Mouse (Mus musculus) right cerebral cortex, postnatal 10 days (tissue): ENCODE results near the gene Nlrc5.

ENCODE experiments used
- DNase-seq, 2 experiments: peaks; one replicate each; pipeline ENCODE4 v3.0.0; 2021; ENCODE audit warnings: low spot score in 2 of 2

Nlrc5 gene

DNA sequence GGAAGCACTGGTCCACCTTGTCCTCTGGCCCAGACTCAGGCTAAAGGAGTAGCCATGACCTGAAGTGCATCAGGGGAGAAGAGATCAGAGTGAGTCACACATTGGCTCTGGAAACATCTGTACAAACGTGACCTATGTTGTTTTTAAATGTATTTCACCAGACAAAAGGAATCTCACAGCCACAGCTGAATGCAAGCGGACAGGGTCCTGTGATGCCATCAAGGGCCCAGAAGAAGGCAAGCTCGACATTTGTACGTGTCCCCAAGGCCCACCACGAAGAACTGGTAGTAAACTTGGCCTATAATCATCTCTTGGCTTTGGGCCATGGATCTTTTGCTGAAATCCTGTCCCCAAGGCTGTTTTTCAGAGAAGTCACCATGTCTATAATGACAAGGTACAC lies 35.5 kb downstream of the Nlrc5 start:
- no peak for DNase-seq

DNA sequence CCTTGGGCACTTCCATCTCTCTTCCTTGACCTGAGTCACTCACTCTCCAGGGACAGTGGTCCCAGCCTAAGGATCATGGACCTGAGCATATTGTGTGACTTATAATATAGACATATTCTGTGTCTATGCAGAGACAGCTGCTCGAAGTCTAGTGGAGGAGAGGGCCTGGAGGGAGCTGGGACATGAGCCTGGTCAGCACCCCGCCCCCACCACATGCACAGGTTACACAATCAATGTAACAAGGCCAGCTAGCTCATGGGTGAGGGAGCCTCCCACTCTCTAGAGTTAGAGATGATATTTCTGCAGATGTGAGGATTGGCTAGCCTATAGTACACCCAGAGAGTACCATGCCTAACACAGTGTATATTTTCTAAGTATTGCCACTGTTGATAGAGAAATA lies 36.6 kb downstream of the Nlrc5 start:
- DNase-seq: no peak

GRCm38 (mm10) chr8:94471281-94471680 lies 37.1 kb downstream of the Nlrc5 start:
- no peak for DNase-seq

- DNase-seq: no peak
These were observed 38.6 kb downstream of the Nlrc5 start for GRCm38 (mm10) chr8:94472741-94473140.

GRCm38 (mm10) chr8:94473431-94473830 lies 39.3 kb downstream of the Nlrc5 start:
- no peak for DNase-seq

DNA sequence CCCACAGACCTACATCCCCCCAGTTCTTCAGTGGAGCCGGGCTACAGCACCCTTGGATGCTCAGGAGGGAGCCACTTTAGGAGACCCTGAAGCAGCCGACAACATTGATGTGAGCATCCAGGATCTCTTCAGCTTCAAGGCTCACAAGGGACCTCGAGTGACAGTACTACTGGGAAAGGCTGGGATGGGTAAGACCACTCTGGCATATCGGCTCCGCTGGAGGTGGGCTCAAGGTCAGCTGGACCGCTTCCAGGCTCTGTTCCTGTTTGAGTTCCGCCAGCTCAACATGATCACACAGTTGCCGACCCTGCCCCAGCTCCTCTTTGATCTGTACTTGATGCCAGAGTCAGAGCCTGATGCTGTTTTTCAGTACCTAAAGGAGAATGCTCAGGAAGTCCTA lies 41.6 kb downstream of the Nlrc5 start:
- DNase-seq: no peak

GRCm38 (mm10) chr8:94476846-94477245 lies 42.7 kb downstream of the Nlrc5 start:
- no peak for DNase-seq

DNA sequence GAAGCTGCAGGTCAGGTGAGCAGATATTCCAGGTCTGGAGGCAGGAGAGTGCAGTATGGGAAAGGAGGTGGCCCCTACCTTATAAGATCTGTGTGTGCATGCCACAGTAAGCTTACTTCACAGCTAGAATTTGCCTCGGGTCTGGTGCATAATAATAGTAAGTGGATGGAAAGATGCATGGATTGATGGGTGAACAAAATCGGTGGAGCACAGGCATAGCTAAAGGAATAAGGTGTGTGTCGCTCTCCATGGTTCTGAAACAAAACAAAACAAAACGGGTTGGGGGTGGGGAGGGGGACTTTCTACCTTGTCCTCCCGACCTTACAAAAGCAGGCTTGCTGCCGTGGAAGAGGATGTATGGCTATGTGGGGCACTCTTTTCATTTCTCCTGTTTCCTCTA lies 47.9 kb downstream of the Nlrc5 start:
- no peak for DNase-seq

GRCm38 (mm10) chr8:94485288-94485687 lies 51.1 kb downstream of the Nlrc5 start:
- no peak for DNase-seq

- DNase-seq: peak in 1 of 2 experiments; percentile 51
These were observed 51.7 kb downstream of the Nlrc5 start for GRCm38 (mm10) chr8:94485882-94486281.

DNA sequence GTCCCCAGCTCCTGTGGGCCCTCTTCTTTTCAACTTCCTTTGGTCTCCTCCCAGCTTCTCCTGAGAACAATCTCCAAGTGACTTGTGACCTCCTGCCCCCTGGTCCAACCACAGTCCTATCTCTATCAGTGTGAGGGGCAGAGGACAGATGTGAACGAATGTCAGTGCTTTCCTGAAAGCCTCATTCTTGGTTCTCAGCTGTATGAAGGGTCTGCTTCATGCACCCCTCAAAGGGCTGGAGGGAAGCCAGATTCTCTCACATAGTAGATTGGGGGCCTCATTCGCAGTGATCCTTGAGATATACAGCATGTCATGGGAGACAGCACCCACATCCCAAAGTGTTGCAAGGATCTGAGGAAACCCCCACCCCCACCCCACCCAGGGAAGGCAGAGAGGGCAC lies 53.9 kb downstream of the Nlrc5 start:
- DNase-seq: no peak

DNA sequence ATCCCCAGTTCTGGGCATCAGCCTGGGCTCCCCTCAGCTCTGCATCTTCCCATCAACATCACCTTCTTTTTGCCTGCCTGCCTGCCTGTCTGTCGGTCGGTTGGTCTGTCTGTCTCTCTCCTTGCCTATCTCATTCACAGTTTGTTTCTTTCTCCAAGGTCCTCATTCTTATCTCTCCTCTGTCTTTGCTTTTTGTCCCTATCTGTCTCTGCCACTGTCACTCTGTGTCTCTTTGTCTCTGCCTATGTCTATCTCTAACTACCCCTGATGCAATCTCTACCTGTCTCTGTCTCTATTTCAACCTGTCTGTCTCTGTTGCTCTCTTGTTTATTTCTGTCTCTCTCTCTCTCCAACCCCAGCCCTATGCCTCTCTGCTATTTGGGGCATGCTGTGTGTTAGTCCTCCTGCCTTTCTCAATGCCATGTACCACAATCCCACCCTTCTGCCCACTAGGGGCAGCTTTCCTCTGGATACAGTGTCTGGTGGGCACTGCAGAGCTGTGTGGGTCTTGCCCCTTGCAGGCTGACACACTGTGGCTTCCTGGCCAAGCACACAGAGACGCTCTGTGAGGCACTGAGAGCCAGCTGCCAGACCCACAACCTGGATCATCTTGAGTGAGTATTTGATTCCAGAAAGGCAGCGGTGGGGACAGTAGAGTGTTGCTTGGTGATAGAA lies 55.8 kb downstream of the Nlrc5 start:
- no peak for DNase-seq

DNA sequence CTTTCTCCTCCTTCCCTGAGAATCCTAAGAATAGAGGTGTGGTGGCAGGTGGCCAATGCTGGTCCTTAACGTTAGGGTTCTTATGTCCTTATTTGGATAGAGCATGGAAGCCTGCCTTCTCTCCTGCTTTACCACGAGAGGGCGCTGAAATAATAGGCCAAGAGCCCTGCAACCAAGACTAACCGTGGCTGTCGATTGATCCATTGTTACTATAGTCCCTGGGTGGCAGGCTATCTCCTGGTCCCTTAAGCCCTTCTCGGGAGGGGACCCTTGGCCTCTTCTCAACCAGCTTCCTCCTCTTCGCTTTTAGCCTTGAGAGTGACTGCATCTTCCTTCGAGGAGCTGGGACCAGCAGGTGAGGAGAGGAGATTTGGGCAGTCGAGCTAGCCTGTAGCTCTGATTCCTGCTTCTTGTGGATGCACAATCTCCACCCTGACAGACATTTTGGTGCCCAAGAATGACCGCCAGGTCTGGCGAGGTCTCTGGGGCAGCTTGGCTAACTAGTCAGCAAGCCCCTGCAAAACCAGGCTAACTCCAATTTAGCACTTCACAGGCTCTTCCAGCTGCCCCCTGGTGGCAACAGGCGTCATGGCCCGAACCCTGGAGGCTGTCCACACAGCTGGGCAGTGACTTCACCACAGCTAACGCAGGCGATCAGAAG lies 58.0 kb downstream of the Nlrc5 start:
- peak; percentile 89 to 90 for DNase-seq

DNA sequence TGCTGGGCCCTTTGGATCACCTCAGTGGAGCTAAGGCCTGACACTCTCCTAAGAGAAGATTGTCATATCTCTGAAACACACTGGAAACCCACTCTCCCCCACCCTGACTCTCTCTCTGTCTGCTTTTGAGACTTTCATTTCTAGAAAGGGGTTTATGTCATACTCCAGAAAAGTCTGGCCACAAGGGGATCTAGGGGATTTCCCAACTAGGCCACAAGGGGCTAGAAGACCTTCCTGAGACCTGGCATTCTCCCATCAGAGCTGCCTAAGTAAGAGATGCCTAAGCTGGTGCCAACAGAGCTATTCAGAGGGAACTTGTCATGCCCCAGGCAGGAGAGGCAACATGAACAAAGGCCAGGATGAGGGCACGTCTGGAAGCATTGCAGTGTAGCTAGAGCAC lies 59.1 kb downstream of the Nlrc5 start:
- no peak for DNase-seq

DNA sequence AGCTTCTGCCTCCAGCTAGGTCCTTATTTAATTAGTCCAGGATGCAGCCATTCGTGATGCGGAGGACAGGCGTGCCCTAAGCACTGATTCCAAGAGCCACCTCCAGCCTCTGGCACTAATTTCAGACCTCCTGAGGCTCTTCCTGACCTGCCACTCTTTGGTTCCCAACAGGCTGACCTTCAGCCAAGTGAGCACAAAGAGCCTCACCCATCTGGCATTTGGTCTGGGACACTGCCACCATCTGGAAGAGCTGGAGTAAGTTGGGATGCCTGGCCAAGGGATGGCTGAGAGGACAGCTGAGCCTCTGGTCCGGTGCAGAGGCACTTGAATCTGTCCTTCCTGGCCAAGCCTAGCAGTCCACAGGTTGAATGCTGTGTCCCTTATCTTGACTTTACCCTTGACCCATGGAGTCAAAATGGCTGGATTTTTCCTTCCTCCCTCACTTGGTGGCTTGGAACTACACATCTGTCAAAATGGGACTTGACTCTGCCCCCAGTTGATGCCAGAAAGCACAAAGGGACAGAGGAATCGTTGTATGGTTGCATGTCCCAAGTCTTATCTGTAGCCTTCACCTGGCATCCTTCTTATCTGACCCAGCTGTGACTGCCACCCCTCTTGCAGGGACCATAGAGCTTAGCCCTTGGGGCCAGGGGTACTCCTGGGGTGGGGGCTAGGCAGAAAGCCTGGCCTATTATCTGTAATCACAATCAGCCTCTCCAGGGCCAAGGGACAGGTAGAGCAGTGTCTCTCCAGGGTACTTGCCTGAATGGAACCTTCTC lies 81.5 kb downstream of the Nlrc5 start:
- no peak for DNase-seq

DNA sequence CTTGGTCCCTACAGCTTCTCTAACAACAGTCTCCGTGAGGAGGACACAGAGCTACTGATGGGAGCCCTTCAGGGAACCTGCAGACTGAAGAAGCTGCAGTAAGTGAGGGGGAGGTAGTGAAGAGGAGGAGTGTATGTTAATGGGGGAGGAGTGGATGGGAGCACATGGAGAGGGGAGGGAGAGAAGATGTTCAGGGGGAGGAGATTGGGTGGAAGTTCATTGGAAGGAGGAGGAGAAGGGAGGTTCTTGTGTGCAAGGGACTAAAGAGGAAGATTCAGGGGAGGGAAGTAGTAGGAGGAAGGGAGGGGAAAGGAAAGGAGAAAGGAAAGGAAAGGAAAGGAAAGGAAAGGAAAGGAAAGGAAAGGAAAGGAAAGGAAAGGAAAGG lies 82.0 kb downstream of the Nlrc5 start:
- no peak for DNase-seq

DNA sequence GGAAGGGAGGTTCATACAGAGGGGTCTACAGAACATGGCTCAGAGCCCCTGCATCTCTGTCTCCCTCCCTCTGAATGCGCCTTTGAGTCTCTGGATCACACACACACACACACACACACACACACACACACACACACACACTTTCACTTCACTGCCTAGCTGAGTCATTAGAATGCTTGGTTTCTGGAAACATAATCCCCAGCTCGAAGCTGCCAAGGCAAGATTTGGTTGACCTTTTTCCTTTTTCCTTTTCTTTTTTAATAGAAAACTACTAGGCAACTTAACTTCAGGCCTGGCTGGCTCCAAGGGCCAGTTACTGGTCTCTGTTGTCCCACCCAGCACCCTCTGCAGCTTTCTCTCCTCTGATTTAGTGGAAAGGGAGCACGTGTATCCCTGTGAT lies 82.6 kb downstream of the Nlrc5 start:
- no peak for DNase-seq

GRCm38 (mm10) chr8:94518331-94518730 lies 84.2 kb downstream of the Nlrc5 start:
- no peak for DNase-seq

DNA sequence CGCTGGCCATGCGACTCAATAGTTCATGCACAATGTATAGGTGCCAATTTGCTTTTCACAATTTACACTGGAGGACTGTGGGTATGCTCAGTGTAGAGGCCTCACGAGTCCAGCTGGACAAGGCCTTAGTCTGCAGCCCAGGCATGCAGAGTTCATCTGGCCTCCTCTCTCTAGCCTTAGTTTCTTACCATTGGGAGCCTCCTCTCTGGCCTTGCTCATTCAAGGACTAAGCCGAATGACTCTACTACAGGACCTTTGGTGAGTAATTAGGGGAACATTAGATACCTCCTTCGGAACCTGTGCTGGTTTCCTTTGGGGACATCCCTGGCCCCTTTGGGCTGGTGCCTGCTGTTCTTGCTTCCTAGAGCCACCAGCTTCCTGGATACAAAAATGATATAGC lies 84.9 kb downstream of the Nlrc5 start:
- no peak for DNase-seq

DNA sequence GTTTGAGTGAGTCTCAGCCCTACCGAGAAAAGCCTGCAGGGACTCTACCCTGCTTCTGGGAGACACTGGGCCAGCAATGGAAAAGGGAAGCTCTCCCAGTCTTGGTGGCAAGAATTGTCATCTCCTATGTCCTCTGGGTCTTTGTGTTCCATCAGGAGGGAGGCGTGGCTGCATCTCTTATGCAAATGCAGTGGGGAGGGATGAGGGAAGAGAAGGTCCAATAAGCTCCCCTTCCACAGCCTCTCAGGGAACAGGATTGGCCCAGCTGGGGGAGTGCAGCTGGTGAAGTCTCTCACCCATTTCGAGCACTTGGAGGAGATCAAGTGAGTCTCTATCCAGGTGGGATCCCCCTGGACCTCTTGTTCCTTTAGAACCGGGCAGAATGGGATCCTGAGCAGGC lies 87.3 kb downstream of the Nlrc5 start:
- no peak for DNase-seq

DNA sequence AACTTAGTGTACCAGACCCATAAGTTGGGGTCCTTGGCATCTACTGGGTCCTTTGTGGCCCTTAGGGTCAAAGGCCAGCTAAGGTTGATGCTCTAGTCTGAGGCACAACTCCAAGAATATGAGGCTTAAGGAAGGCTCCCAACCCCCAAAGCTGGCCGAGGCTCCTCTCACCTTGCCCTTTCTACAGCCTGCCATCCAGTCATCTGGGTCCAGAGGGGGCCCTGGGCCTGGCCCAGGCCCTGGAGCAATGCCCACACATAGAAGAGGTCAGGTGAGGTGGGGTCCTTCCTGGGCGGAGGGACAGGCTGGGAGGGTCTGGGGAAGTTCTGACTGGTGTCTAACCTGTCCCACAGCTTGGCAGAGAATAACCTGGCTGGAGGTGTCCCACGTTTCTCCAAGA lies 88.3 kb downstream of the Nlrc5 start:
- DNase-seq: no peak

DNA sequence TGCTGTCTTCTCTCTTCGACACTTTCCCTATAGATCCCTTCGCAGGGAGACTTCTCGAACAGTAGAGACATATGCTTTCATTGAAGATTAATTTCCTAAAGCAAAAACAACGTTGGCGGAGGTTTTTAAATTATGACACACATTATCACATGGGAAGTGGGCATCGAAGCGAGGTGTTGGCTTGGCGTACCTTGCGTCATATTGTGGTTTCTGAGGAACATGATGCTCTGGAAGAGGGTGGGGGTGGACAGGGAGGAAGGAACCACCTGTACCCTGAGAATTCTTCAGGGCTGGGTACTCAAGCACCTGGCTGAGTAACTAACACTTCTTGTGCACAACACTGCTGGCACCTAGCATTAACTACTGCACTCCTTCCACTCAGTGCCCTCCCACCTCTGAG lies 90.4 kb downstream of the Nlrc5 start:
- no peak for DNase-seq

DNA sequence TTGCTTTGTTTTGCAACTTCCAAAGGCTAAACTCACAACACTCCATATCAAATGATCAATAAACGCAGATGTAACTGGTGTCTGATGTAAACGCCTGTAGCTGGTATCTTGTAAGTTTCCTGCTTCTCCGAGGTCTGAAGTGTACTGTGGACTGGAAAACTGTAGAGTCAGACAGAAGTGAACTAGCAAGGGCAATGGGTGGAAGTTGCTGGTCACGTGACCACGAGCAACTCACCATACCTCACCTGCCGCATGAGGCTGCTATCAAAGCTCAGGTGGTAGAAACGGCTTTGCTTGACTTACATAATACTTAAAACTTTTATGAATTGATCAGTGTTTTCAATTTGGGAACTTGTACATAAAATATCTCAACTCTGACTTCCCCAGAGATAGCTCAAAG lies 93.0 kb downstream of the Nlrc5 start:
- DNase-seq: no peak
